Mouse (Mus musculus) liver, embryonic 13.5 days (tissue): ENCODE results near the gene Klk1b4. TPM values are rescaled to one million over a fixed set of nuclear protein-coding genes. Genes with fewer than 3 reads are reported as not detected.
"Not testable (repeated sequence)": the region's sequence is repeated elsewhere in the genome, so short reads cannot be mapped to it uniquely, and the experiment has no call there.

Experiments
- ATAC-seq: fragments of 200-750 bp; cut with Nextera tagmentation; 2 replicates; pipeline ENCODE4 v1.8.0; 2017; ENCODE audit warnings: low read depth, mild to moderate bottlenecking, moderate number of reproducible peaks, moderate library complexity
- DNase-seq: peaks from one replicate; pipeline ENCODE4 v3.0.0; 2022
- H3K27ac ChIP-seq: fragments of 300-500 bp; sonication (generic); 2 replicates; pipeline ENCODE4 v1.5.1; 2015; ENCODE audit warnings: moderate library complexity, mild to moderate bottlenecking, inconsistent platforms
- H3K27me3 ChIP-seq: fragments of 300-500 bp; sonication (generic); 2 replicates; pipeline ENCODE4 v1.6.1; 2015; ENCODE audit warnings: mild to moderate bottlenecking, inconsistent platforms
- H3K36me3 ChIP-seq: fragments of 300-500 bp; sonication (generic); 2 replicates; pipeline ENCODE4 v1.6.1; 2015; ENCODE audit warnings: mild to moderate bottlenecking, inconsistent platforms
- H3K4me1 ChIP-seq: fragments of 300-500 bp; sonication (generic); replicated peaks from 2 replicates; pipeline ENCODE4 v1.6.1; 2015; ENCODE audit warnings: inconsistent platforms
- H3K4me2 ChIP-seq: fragments of 300-500 bp; sonication (generic); 2 replicates; pipeline ENCODE4 v1.6.1; 2015; ENCODE audit warnings: inconsistent platforms, mild to moderate bottlenecking, moderate library complexity
- H3K4me3 ChIP-seq: fragments of 300-500 bp; sonication (generic); replicated peaks from 2 replicates; pipeline ENCODE4 v1.5.1; 2015; ENCODE audit warnings: mild to moderate bottlenecking, inconsistent platforms
- H3K9ac ChIP-seq: fragments of 300-500 bp; sonication (generic); 2 replicates; pipeline ENCODE4 v1.6.1; 2015; ENCODE audit warnings: mild to moderate bottlenecking, inconsistent platforms
- H3K9me3 ChIP-seq: fragments of 300-500 bp; sonication (generic); replicated peaks from 2 replicates; pipeline ENCODE4 v1.6.1; 2016; ENCODE audit warnings: inconsistent platforms
- WGBS: fragments of 180-500 bp; shearing (Covaris S2); methylation state at CpG from one replicate; pipeline ENCODE4 v1.1.7; 2015; ENCODE audit not compliant: insufficient replicate concordance; 5-methylcytosine and 5-hydroxymethylcytosine counted together
- polyA plus RNA-seq: library from polyadenylated mRNA; unstranded; fragments of >200 nt; fragmentation: Nextera tagmentation; extraction: Ambion mirVana; gene quantifications from 2 replicates; pipeline ENCODE4 v1.2.1, GENCODE M21; 2015

Gene Klk1b4
- polyA plus RNA-seq, result not detected in 2 replicates

GRCm38 (mm10) chr7:44207135-44207534, at the start of gene Klk1b4:
Gene Klk1b4 (plus strand): TSS chr7:44207435.
- H3K4me3 ChIP-seq, ATAC-seq, H3K4me2 ChIP-seq, H3K9me3 ChIP-seq, H3K27me3 ChIP-seq, H3K27ac ChIP-seq, H3K4me1 ChIP-seq, H3K9ac ChIP-seq, DNase-seq, H3K36me3 ChIP-seq: not testable (repeated sequence)
- 27% methylated on average over 3 of the region's 3 CpGs for WGBS

- Histone ChIP-seq H3K4me3 (no peak overlapping the region), H3K4me2 (no peak overlapping the region), H3K9ac (no peak overlapping the region), H3K9me3 (no peaks in the 10 kb centered on the region), H3K36me3 (no peaks in the 10 kb centered on the region), H3K4me1 (no peaks in the 10 kb centered on the region), H3K27me3 (no peaks in the 10 kb centered on the region), H3K27ac (no peak overlapping the region)
- WGBS, result 52% methylated on average over 9 of the region's 9 CpGs
- DNase-seq (no peak), ATAC-seq (no peak)
These were observed 27.8 kb upstream of the Klk1b4 start for GRCm38 (mm10) chr7:44179299-44180045.

GRCm38 (mm10) chr7:44186516-44186915, 20.7 kb upstream of the Klk1b4 start:
- H3K4me3 ChIP-seq, H3K4me2 ChIP-seq, ATAC-seq, H3K27ac ChIP-seq, H3K9me3 ChIP-seq, H3K9ac ChIP-seq, H3K36me3 ChIP-seq, DNase-seq, H3K27me3 ChIP-seq, H3K4me1 ChIP-seq: not testable (repeated sequence)
- 47% methylated on average over 8 of the region's 8 CpGs for WGBS

- not testable (repeated sequence) for H3K9ac ChIP-seq, H3K4me2 ChIP-seq, ATAC-seq, H3K27ac ChIP-seq, H3K27me3 ChIP-seq, DNase-seq, H3K4me1 ChIP-seq, H3K4me3 ChIP-seq, H3K36me3 ChIP-seq, H3K9me3 ChIP-seq
These were observed 19.3 kb upstream of the Klk1b4 start, which contains the start of gene Klk1b24 for GRCm38 (mm10) chr7:44187936-44188335. Gene Klk1b24 (plus strand): TSS chr7:44188236.

GRCm38 (mm10) chr7:44193466-44193865, 13.8 kb upstream of the Klk1b4 start:
- H3K4me1 ChIP-seq, H3K4me2 ChIP-seq, H3K9me3 ChIP-seq, H3K27me3 ChIP-seq, H3K9ac ChIP-seq, DNase-seq, H3K36me3 ChIP-seq, ATAC-seq, H3K27ac ChIP-seq, H3K4me3 ChIP-seq: not testable (repeated sequence)
- WGBS, result 58% methylated on average over 1 of the region's 1 CpGs

GRCm38 (mm10) chr7:44197891-44198290, 9.3 kb upstream of the Klk1b4 start, which contains the start of gene Klk1b3:
Gene Klk1b3 (plus strand): TSS chr7:44198191.
- Histone ChIP-seq H3K36me3 (no peaks in the 10 kb centered on the region), H3K4me1 (no peaks in the 10 kb centered on the region), H3K9ac (no peak within 1 kb of the TSS), H3K9me3 (no peaks in the 10 kb centered on the region), H3K4me3 (no peak within 1 kb of the TSS), H3K27ac (no peak within 1 kb of the TSS), H3K27me3 (no peaks in the 10 kb centered on the region), H3K4me2 (no peak within 1 kb of the TSS)
- ATAC-seq (no peak), DNase-seq (no peak)
- 37% methylated on average over 3 of the region's 3 CpGs for WGBS

- Histone ChIP-seq H3K36me3 (no peaks in the 10 kb centered on the region), H3K4me3 (no peak overlapping the region), H3K9ac (no peak overlapping the region), H3K4me2 (no peak overlapping the region), H3K27me3 (no peaks in the 10 kb centered on the region), H3K27ac (no peak overlapping the region), H3K4me1 (no peaks in the 10 kb centered on the region), H3K9me3 (no peaks in the 10 kb centered on the region)
- no peak for ATAC-seq
- WGBS, result 49% methylated on average over 3 of the region's 3 CpGs
- no peak for DNase-seq
These were observed 1.1 kb downstream of the Klk1b4 start for GRCm38 (mm10) chr7:44208307-44208706.

- H3K36me3 ChIP-seq, result no peaks in the 10 kb centered on the region
- no peak within 1 kb of the TSS for H3K4me2 ChIP-seq
- H3K4me3 ChIP-seq, result no peak within 1 kb of the TSS
- H3K9me3 ChIP-seq, result no peaks in the 10 kb centered on the region
- DNase-seq, result no peak
- H3K27ac ChIP-seq, result no peak within 1 kb of the TSS
- no peak within 1 kb of the TSS for H3K9ac ChIP-seq
- H3K27me3 ChIP-seq, result no peaks in the 10 kb centered on the region
- 65% methylated on average over 1 of the region's 1 CpGs for WGBS
- no peak for ATAC-seq
- no peaks in the 10 kb centered on the region for H3K4me1 ChIP-seq
These were observed 8.4 kb downstream of the Klk1b4 start, which contains the start of gene Klk1b5 for GRCm38 (mm10) chr7:44215645-44216044. Gene Klk1b5 (plus strand): TSS chr7:44215945.

GRCm38 (mm10) chr7:44221601-44222000, 14.4 kb downstream of the Klk1b4 start:
- ATAC-seq, result peak; percentile 36; the same call in 1 of the 2 replicates
- not testable (repeated sequence) for H3K27ac ChIP-seq, H3K4me2 ChIP-seq

GRCm38 (mm10) chr7:44222335-44222734, 15.1 kb downstream of the Klk1b4 start:
- not testable (repeated sequence) for ATAC-seq

More at GRCm38 (mm10) chr7:44221601-44222000, 14.4 kb downstream of the Klk1b4 start:
- H3K4me1 ChIP-seq, H3K9ac ChIP-seq, H3K36me3 ChIP-seq, H3K9me3 ChIP-seq, H3K4me3 ChIP-seq, H3K27me3 ChIP-seq: not testable (repeated sequence)
- 45% methylated on average over 8 of the region's 10 CpGs for WGBS
- DNase-seq, result peak; percentile 13

GRCm38 (mm10) chr7:44225076-44225475, 17.8 kb downstream of the Klk1b4 start, which contains the start of gene Klk1:
Gene Klk1 (plus strand): TSS chr7:44225360.
- no peak within 1 kb of the TSS for H3K4me3 ChIP-seq
- H3K9me3 ChIP-seq, result no peaks in the 10 kb centered on the region
- H3K27me3 ChIP-seq, result no peaks in the 10 kb centered on the region
- no peak within 1 kb of the TSS for H3K4me2 ChIP-seq
- DNase-seq (no peak), ATAC-seq (no peak)
- H3K9ac ChIP-seq, result no peak within 1 kb of the TSS
- WGBS, result 8% methylated on average over 1 of the region's 1 CpGs
- H3K27ac ChIP-seq, result no peak within 1 kb of the TSS
- H3K36me3 ChIP-seq, result no peaks in the 10 kb centered on the region
- H3K4me1 ChIP-seq, result 0 out of 2 replicates have a peak, but pooled peaks cover 4% of the 10 kb centered on the region

More at GRCm38 (mm10) chr7:44222335-44222734, 15.1 kb downstream of the Klk1b4 start:
- 53% methylated on average over 6 of the region's 6 CpGs for WGBS
- DNase-seq, H3K27ac ChIP-seq, H3K4me1 ChIP-seq, H3K36me3 ChIP-seq, H3K27me3 ChIP-seq, H3K9me3 ChIP-seq, H3K9ac ChIP-seq, H3K4me3 ChIP-seq, H3K4me2 ChIP-seq: not testable (repeated sequence)

GRCm38 (mm10) chr7:44235909-44236308, 28.7 kb downstream of the Klk1b4 start, which contains the start of gene Gm36864:
Gene Gm36864 (plus strand): TSS chr7:44236177.
- Histone ChIP-seq H3K9me3 (no peaks in the 10 kb centered on the region), H3K9ac (no peak within 1 kb of the TSS), H3K27ac (no peak within 1 kb of the TSS), H3K27me3 (no peaks in the 10 kb centered on the region), H3K4me1 (peaks cover 15% of the 10 kb centered on the region), H3K4me2 (no peak within 1 kb of the TSS), H3K4me3 (no peak within 1 kb of the TSS), H3K36me3 (no peaks in the 10 kb centered on the region)
- no peak for DNase-seq
- ATAC-seq, result no peak
- 59% methylated on average over 3 of the region's 3 CpGs for WGBS
